Mouse (Mus musculus) embryonic fibroblast, embryonic 13.5 days (primary cell): ENCODE measurements around the gene Pikfyve. TPM values are rescaled to one million over a fixed set of nuclear protein-coding genes. Genes with fewer than 3 reads are reported as not detected.

Source experiments
- H3K27ac ChIP-seq: 2 replicates; pipeline ENCODE4 v1.5.1; 2012; ENCODE audit warnings: low read length, control low read depth, inconsistent platforms; ENCODE audit not compliant: insufficient read depth
- H3K4me1 ChIP-seq: 2 replicates; pipeline ENCODE4 v1.6.1; 2011; ENCODE audit warnings: low read length; ENCODE audit not compliant: control insufficient read depth, insufficient read depth
- H3K4me3 ChIP-seq: 2 replicates; pipeline ENCODE4 v1.5.1; 2011; ENCODE audit warnings: mild to moderate bottlenecking, control low read depth, low read length; ENCODE audit not compliant: insufficient read depth
- CTCF ChIP-seq: IDR thresholded peaks from 2 replicates; pipeline ENCODE4 v1.5.1; 2011; ENCODE audit warnings: mild to moderate bottlenecking, control low read depth, low read length, moderate library complexity, borderline replicate concordance; ENCODE audit not compliant: insufficient read depth
- POLR2A ChIP-seq: IDR thresholded peaks from 2 replicates; pipeline ENCODE4 v1.6.1; 2011; ENCODE audit warnings: low read depth, mild to moderate bottlenecking, control low read depth, low read length, moderate library complexity
- polyA plus RNA-seq: library from polyadenylated mRNA; stranded (reverse); fragments of >200 nt; gene quantifications from 2 replicates; pipeline ENCODE4 v1.2.4, GENCODE M21; 2011; ENCODE audit warnings: low read depth; ENCODE audit not compliant: missing spikeins, insufficient read length

Pikfyve gene
- 30.2 and 34.6 TPM in 2 replicates for polyA plus RNA-seq

GRCm38 (mm10) chr1:65186287-65187073 is at the start of gene Pikfyve, which contains the start of gene Idh1:
Pikfyve (plus strand) TSS chr1:65186683.
Idh1 (minus strand) TSS chr1:65186500.
- Histone ChIP-seq H3K4me1 (no peaks in the 10 kb centered on the region), H3K27ac (0 out of 2 replicates have a peak within 1 kb of the TSS, but pooled peaks have one; percentile 48), H3K4me3 (peak within 1 kb of the TSS; percentile 99)
- no peak for TF ChIP-seq CTCF
- peak; percentile 86 for TF ChIP-seq POLR2A

GRCm38 (mm10) chr1:65137560-65137959 is 48.9 kb upstream of the Pikfyve start:
- Histone ChIP-seq H3K4me1 (no peaks in the 10 kb centered on the region), H3K27ac (no peak overlapping the region), H3K4me3 (no peak overlapping the region)
- TF ChIP-seq CTCF (no peak), POLR2A (no peak)

GRCm38 (mm10) chr1:65144783-65145182 is 41.7 kb upstream of the Pikfyve start:
- Histone ChIP-seq H3K27ac (no peak overlapping the region), H3K4me1 (no peaks in the 10 kb centered on the region), H3K4me3 (no peak overlapping the region)
- TF ChIP-seq CTCF (no peak), POLR2A (no peak)

GRCm38 (mm10) chr1:65146601-65147000 is 39.9 kb upstream of the Pikfyve start:
- Histone ChIP-seq H3K4me3 (no peak overlapping the region), H3K4me1 (no peaks in the 10 kb centered on the region), H3K27ac (no peak overlapping the region)
- TF ChIP-seq CTCF (no peak), POLR2A (no peak)

- Histone ChIP-seq H3K4me1 (no peaks in the 10 kb centered on the region), H3K4me3 (no peak overlapping the region), H3K27ac (no peak overlapping the region)
- TF ChIP-seq POLR2A: no peak
- no peak for TF ChIP-seq CTCF
Observed at GRCm38 (mm10) chr1:65147326-65147725, 39.2 kb upstream of the Pikfyve start.

- H3K4me3 ChIP-seq: no peak overlapping the region
- no peaks in the 10 kb centered on the region for H3K4me1 ChIP-seq
- H3K27ac ChIP-seq: no peak overlapping the region
- TF ChIP-seq CTCF (no peak), POLR2A (no peak)
Observed at GRCm38 (mm10) chr1:65147971-65148370, 38.5 kb upstream of the Pikfyve start.

- Histone ChIP-seq H3K27ac (no peak overlapping the region), H3K4me3 (no peak overlapping the region), H3K4me1 (0 out of 2 replicates have a peak, but pooled peaks cover 2% of the 10 kb centered on the region)
- TF ChIP-seq CTCF: no peak
- no peak for TF ChIP-seq POLR2A
Observed at GRCm38 (mm10) chr1:65154814-65155213, 31.7 kb upstream of the Pikfyve start.

GRCm38 (mm10) chr1:65156111-65156510 is 30.4 kb upstream of the Pikfyve start:
- TF ChIP-seq POLR2A (no peak), CTCF (no peak)
- Histone ChIP-seq H3K27ac (no peak overlapping the region), H3K4me3 (no peak overlapping the region), H3K4me1 (0 out of 2 replicates have a peak, but pooled peaks cover 2% of the 10 kb centered on the region)

- H3K4me1 ChIP-seq: no peaks in the 10 kb centered on the region
- TF ChIP-seq CTCF: no peak
- TF ChIP-seq POLR2A: no peak
- no peak overlapping the region for H3K27ac ChIP-seq
- H3K4me3 ChIP-seq: no peak overlapping the region
Observed at GRCm38 (mm10) chr1:65162210-65162609, 24.3 kb upstream of the Pikfyve start.

GRCm38 (mm10) chr1:65167496-65167895 is 19.0 kb upstream of the Pikfyve start:
- no peak for TF ChIP-seq POLR2A
- TF ChIP-seq CTCF: no peak
- Histone ChIP-seq H3K4me1 (no peaks in the 10 kb centered on the region), H3K4me3 (no peak overlapping the region), H3K27ac (no peak overlapping the region)
